21 mouse cellular contexts compared by ENCODE assay signal in genomic region chr11:94182711-94183110, GRCm38 (mm10). TPM values are rescaled to one million over a fixed set of nuclear protein-coding genes. Genes with fewer than 3 reads are reported as not detected.
A peak's percentile ranks its signal among the peaks of the same experiment; 100 is the strongest.
DNase-seq lines count a peak whose midpoint lies in the region; ATAC-seq and TF ChIP-seq lines count a peak whose summit lies in the region.
"Had no signal": no experiment of that assay in that cellular context is flagged by ENCODE, and none has a peak within 500 bp of the region (broad histone marks: within the 10 kb centered on the region; RNA-seq: fewer than 3 reads in every experiment).

No protein-coding gene starts in this region.

- peak; percentile 96 for DNase-seq in heart, adult 11 months
- no peak for DNase-seq in heart, postnatal 25 days (ENCODE audit: low spot score)
- DNase-seq in liver, embryonic 11.5 days (ENCODE audit: low spot score): no peak
- DNase-seq in gastrocnemius, adult 8-10 months (ENCODE audit: low spot score in 2 of 2): peak; percentile 48 to 75
- DNase-seq in kidney, adult 2 months: no peak
- DNase-seq: B cell, adult 2 months; cerebellum, adult 2 months; cerebellum, postnatal 36 days; forebrain, postnatal 0 days; kidney, adult 9 months; kidney, postnatal 25 days; lung, adult 2 months; right cerebral cortex, adult 18-20 months; thymus, postnatal 4 days had no signal

- no peaks in the 10 kb centered on the region for H3K9me3 ChIP-seq in liver, embryonic 11.5 days (ENCODE audit: control insufficient read depth, low read length)
- no peaks in the 10 kb centered on the region for H3K9me3 ChIP-seq in liver, embryonic 12.5 days (replicated peaks)
- no peaks in the 10 kb centered on the region for H3K9me3 ChIP-seq in midbrain, embryonic 15.5 days
- H3K9me3 ChIP-seq: embryonic facial prominence, embryonic 15.5 days; forebrain, embryonic 10.5 days; megakaryocyte, embryonic 14.5 days had no signal

- H3K27me3 ChIP-seq in liver, embryonic 11.5 days (replicated peaks; ENCODE audit: control insufficient read depth, insufficient read depth, low read length): no peaks in the 10 kb centered on the region
- peaks cover 11% of the 10 kb centered on the region for H3K27me3 ChIP-seq in liver, embryonic 12.5 days (replicated peaks)
- no peaks in the 10 kb centered on the region for H3K27me3 ChIP-seq in midbrain, embryonic 15.5 days (replicated peaks)
- H3K27me3 ChIP-seq in kidney, adult 2 months (replicated peaks; ENCODE audit: control insufficient read depth, insufficient read depth, low read length): no peaks in the 10 kb centered on the region
- H3K27me3 ChIP-seq: embryonic facial prominence, embryonic 15.5 days had no signal

- peaks cover 5% of the 10 kb centered on the region; the same call in 1 of the 2 replicates for H3K4me1 ChIP-seq in liver, embryonic 11.5 days (replicated peaks; ENCODE audit: control insufficient read depth, insufficient read depth, low read length)
- peaks cover 8% of the 10 kb centered on the region for H3K4me1 ChIP-seq in liver, embryonic 12.5 days
- no peaks in the 10 kb centered on the region for H3K4me1 ChIP-seq in midbrain, embryonic 15.5 days
- H3K4me1 ChIP-seq in kidney, adult 2 months (ENCODE audit: control insufficient read depth, insufficient read depth, low read length): no peaks in the 10 kb centered on the region
- H3K4me1 ChIP-seq: embryonic facial prominence, embryonic 15.5 days had no signal

- intact Hi-C loops in heart, postnatal 25 days (cut with DNase I): no loop called here

- no peaks in the 10 kb centered on the region for H3K36me3 ChIP-seq in liver, embryonic 11.5 days (ENCODE audit: control insufficient read depth, insufficient read depth, low read length)
- H3K36me3 ChIP-seq in liver, embryonic 12.5 days: no peaks in the 10 kb centered on the region
- H3K36me3 ChIP-seq in midbrain, embryonic 15.5 days (replicated peaks): no peaks in the 10 kb centered on the region
- no peaks in the 10 kb centered on the region for H3K36me3 ChIP-seq in kidney, adult 2 months (ENCODE audit: control insufficient read depth, insufficient read depth, low read length)
- H3K36me3 ChIP-seq: embryonic facial prominence, embryonic 15.5 days; forebrain, embryonic 10.5 days had no signal

- no peak overlapping the region for H3K27ac ChIP-seq in liver, embryonic 11.5 days (ENCODE audit: low read depth, low read length)
- no peak overlapping the region for H3K27ac ChIP-seq in liver, embryonic 12.5 days
- no peak overlapping the region for H3K27ac ChIP-seq in midbrain, embryonic 15.5 days
- H3K27ac ChIP-seq in kidney, adult 2 months (ENCODE audit: insufficient read depth, low read depth, low read length): no peak overlapping the region
- H3K27ac ChIP-seq: embryonic facial prominence, embryonic 15.5 days; forebrain, embryonic 10.5 days; hindbrain, embryonic 14.5 days had no signal

- TF ChIP-seq POLR2A in kidney, adult 2 months (IDR thresholded peaks at IDR 0.05; ENCODE audit: low read depth, low read length): no peak

- ATAC-seq in liver, embryonic 11.5 days (replicated peaks; ENCODE audit: low FRiP score): 0 out of 2 replicates have a peak, but pooled peaks have one; percentile 10
- ATAC-seq in liver, embryonic 12.5 days: no peak
- no peak for ATAC-seq in midbrain, embryonic 15.5 days (replicated peaks)
- ATAC-seq: forebrain, postnatal 0 days; midbrain, embryonic 16.5 days had no signal

- H3K4me3 ChIP-seq in liver, embryonic 11.5 days (ENCODE audit: low read depth, low read length): no peak overlapping the region
- no peak overlapping the region for H3K4me3 ChIP-seq in liver, embryonic 12.5 days
- H3K4me3 ChIP-seq in midbrain, embryonic 15.5 days: no peak overlapping the region
- H3K4me3 ChIP-seq in kidney, adult 2 months (ENCODE audit: insufficient read depth, low read depth, low read length): no peak overlapping the region
- H3K4me3 ChIP-seq: embryonic facial prominence, embryonic 15.5 days; forebrain, embryonic 10.5 days; megakaryocyte, embryonic 14.5 days had no signal

- WGBS in liver, embryonic 11.5 days: 93% methylated on average over 4 of the region's 4 CpGs
- 74% methylated on average over 4 of the region's 4 CpGs for WGBS in liver, embryonic 12.5 days (ENCODE audit: insufficient replicate concordance)
- 96% methylated on average over 4 of the region's 4 CpGs for WGBS in midbrain, embryonic 15.5 days
- 90% methylated on average over 4 of the region's 4 CpGs for WGBS in kidney, adult 2 months

- H3K9ac ChIP-seq in liver, embryonic 11.5 days (ENCODE audit: low read depth, low read length): no peak overlapping the region
- H3K9ac ChIP-seq in liver, embryonic 12.5 days: no peak overlapping the region
- no peak overlapping the region for H3K9ac ChIP-seq in midbrain, embryonic 15.5 days
- H3K9ac ChIP-seq: embryonic facial prominence, embryonic 15.5 days; forebrain, postnatal 0 days; hindbrain, embryonic 14.5 days had no signal

- no peak overlapping the region for H3K4me2 ChIP-seq in liver, embryonic 11.5 days
- H3K4me2 ChIP-seq in liver, embryonic 12.5 days: no peak overlapping the region
- no peak overlapping the region for H3K4me2 ChIP-seq in midbrain, embryonic 15.5 days
- H3K4me2 ChIP-seq: embryonic facial prominence, embryonic 15.5 days; hindbrain, embryonic 14.5 days had no signal

- no peak for TF ChIP-seq CTCF in kidney, adult 2 months (conservative IDR thresholded peaks at IDR 0.05; ENCODE audit: insufficient read depth, insufficient read length, low read depth, low read length)

RNA-seq across cellular contexts. Expression of gene Tob1, which starts 28.5 kb away (rescaled TPM):
- total RNA-seq in heart, postnatal 25 days (2021): 10 to 100 TPM; 57.2 to 60.6 TPM
- polyA plus RNA-seq in liver, embryonic 11.5 days (2014; fragmentation: Nextera tagmentation; extraction: Ambion mirVana): 18.4 and 18.6 TPM in 2 replicates
- 13.6 and 13.8 TPM in 2 replicates for polyA plus RNA-seq in liver, embryonic 12.5 days (2016; fragmentation: Nextera tagmentation; extraction: Ambion mirVana)
- total RNA-seq in gastrocnemius, adult 8-10 months (2022): 100 to 1,000 TPM; 196 to 240 (median 221) TPM
- polyA plus RNA-seq in midbrain, embryonic 15.5 days (2015; fragmentation: Nextera tagmentation; extraction: Ambion mirVana): 27.3 and 31.2 TPM in 2 replicates
- 45.0 and 54.8 TPM in 2 replicates for polyA plus RNA-seq in kidney, adult 2 months (2012; rRNA removed)

Comparison
In these comparisons a context has a peak if more than half of its experiments do, and no peak if none do; other contexts are left out.
1. DNase-seq: peak in heart, adult 11 months (single experiment) and gastrocnemius, adult 8-10 months (2 of 2); none in heart, postnatal 25 days (single experiment), liver, embryonic 11.5 days (single experiment) and kidney, adult 2 months (single experiment).